Mouse (Mus musculus) heart, postnatal 25 days (tissue): ENCODE data around the gene Naa38. TPM values are rescaled to one million over a fixed set of nuclear protein-coding genes. Genes with fewer than 3 reads are reported as not detected.

Experiments used
- DNase-seq: peaks from one replicate; pipeline ENCODE4 v3.0.0; 2022; ENCODE audit warnings: low spot score
- intact Hi-C: fragments of 180-260 bp; cut with DNase I; formaldehyde crosslinking; loops from one replicate; pipeline ENCODE4 v1.15.1; 2025
- total RNA-seq, 2 experiments: library from RNA; stranded (reverse); gene quantifications; 2 replicates each; pipeline ENCODE4 v1.2.3; 2021

Gene Naa38
- total RNA-seq, 2 experiments from 2014 or later, result 97.5 to 99.2 TPM

DNA sequence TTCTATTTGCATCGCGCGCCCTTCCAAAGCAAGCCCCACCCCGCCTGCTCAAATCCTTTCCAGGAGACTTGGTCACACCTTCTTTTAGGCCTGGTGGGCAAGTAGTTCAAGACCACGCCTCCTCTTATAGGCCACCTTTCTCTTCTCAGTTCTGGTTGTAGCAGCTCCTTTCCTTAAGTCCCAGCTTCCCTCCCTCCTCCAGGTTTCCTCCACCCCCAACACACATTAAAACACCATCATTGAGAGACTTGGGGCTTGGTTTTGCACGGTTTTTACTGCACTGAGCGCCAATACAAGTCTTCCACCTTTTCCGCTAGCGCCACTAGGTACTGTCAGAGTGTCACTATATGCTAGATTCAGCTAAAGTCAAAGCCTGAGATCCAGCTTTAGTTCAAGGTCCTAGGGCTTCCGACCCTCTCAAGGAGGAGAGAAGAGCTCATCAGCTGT lies 25.3 kb downstream of the Naa38 start:
- intact Hi-C loops, result no loop called here

DNA sequence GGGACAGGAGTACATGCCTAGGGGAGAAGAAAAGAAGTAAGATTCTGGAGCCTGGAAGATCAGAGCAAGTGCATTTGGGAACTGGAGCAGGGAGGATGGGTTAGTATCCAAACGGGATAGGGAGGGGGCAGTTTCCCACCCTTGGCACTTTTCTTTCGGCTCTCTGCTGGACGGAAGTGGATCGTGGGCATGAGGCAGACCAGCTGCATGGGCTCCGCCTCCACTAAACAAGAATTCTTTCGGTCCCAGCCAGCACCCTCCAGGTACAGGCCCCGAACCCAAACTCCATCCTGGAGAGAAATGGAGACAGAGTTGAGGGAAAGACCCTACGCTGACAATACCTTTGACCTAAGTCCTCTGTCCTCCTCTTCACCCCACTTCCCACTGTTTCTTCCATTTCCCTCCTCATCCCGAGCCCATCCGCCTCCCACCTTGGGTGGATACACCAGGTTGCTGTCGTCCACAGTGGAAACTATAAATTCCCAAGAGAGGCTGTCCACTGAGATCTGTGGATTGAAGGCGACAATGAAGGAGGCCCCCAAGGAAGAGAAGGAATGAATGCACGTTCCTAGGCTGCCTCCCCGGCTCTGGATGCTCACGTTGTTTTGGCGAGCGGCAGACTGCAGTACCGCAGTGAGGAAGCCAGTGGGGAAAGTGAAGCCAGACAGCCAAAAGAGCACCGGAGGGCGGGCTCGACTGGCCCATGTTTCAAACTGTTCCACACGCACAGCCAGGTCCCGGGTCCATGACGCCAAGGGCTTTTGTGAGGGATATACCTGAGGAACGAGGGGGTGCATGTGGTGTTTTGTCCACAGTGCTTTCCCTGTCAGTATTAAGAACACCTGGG lies 26.1 kb downstream of the Naa38 start:
- intact Hi-C loops, result no loop called here
- no peak for DNase-seq

More for the DNA sequence above, 25.3 kb downstream of the Naa38 start:
- no peak for DNase-seq

DNA sequence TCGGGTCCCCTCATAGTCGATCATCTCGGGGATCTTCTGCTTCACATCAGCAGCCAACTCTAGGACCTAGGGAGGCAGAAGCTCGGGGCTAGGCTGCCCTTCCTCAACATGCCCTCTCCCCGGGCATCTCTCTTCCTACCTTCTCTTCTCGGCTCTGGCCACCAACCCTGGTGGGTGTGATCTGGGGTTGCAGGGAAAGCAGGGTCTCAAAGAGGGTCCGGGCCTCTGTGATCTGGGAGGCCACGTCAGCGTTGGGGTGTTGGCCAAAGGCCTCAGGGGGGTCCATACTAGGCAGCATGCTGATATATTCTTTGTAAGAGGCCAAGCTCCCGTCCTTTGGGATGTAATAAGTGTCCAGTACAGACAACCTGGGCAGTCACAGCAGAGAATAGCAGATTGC lies 27.6 kb downstream of the Naa38 start:
- DNase-seq, result no peak

GRCm38 (mm10) chr11:69423885-69424284 lies 28.6 kb downstream of the Naa38 start:
- intact Hi-C loops, result no loop called here
- no peak for DNase-seq

More for the DNA sequence above, 27.6 kb downstream of the Naa38 start:
- intact Hi-C loops, result no loop called here

DNA sequence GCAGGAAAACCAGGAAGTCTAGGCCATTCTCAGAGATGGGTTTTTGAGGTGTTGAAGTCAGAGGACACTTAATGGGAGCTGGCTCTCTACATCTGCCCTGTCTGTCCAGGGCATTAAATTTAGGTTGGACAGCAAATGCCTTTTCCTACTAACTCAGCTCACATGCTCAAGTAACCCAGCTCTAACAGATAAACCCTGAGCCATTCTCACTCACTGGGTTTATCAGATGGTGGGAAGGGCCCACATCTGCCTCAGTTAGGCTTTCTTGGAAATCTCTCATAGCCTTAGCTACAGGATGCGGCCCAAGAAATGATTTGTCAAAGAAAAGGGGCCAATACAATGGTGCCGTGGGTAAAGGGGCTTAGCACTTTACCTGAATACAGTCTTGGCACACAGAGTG lies 31.0 kb downstream of the Naa38 start:
- intact Hi-C loops, result no loop called here
- no peak for DNase-seq

- intact Hi-C loops, result no loop called here
- no peak for DNase-seq
Observed at GRCm38 (mm10) chr11:69428751-69429150, 33.5 kb downstream of the Naa38 start.

DNA sequence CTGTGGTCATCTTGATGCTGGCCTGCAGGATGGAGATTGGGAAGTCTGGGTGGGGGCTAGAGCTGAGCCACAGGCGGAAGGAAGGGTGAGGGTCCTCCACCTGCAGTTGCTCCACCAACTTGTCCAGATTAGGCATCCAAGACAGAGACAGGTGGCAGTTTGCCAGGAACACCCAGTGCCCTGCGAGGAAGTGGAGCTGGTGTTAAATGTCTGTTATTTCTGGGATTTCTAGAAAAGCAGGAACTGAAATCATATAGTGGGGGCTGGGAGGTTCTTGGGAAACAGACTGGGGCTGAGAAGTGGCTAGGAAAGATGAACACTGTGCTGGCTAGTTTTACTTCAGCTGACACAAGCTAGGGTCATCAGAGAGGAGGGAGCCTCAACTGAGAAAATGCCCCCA lies 34.0 kb downstream of the Naa38 start:
- no peak for DNase-seq
- intact Hi-C loops, result no loop called here

- intact Hi-C loops, result no loop called here
- no peak for DNase-seq
Observed at GRCm38 (mm10) chr11:69430631-69431030, 35.3 kb downstream of the Naa38 start.

DNA sequence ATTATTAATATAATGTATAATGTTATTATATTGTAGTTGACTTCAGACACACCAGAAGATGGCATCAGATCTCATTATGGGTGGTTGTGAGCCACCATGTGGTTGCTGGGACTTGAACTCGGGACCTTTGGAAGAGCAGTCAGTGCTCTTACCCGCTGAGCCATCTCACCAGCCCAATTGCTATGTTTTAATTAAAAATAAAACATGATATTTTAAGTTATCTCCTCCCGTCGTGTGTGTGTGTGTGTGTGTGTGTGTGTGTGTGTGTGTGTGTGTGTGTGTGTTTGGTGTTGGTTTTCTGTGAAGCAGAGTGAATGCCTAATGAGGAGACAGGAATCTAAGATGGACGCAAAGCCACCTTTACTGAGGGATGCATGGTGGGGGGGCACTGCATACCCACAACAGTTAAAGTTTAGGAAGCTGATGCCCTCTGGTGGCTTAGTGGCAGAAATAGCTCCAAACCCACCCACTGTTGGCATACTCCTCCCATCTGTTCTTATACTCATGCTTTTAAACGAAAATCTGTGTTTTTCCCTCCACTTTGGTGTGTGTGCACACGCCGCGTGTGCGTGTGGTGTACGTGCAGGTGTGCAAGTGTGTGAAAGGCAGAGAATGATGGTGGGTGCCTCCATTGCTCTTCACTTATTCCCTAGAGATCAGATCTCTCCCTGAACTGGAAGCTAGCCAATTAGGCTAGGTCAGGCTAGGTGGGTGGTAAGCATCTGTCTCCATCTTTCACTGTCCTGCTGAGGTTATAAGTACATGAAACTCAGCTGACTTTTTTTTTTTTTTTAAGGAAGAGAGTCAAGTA lies 36.7 kb downstream of the Naa38 start:
- peak; percentile 52 for DNase-seq
- intact Hi-C loops, result loop anchor here (1.0 to 2.0 kb wide), 3 partner anchors 32 to 159 kb away; no protein-coding TSS in a partner anchor

- intact Hi-C loops, result loop anchor here (1.0 to 2.0 kb wide), 3 partner anchors 32 to 160 kb away; no protein-coding TSS in a partner anchor
- no peak for DNase-seq
Observed at GRCm38 (mm10) chr11:69432640-69432982, 37.3 kb downstream of the Naa38 start.

- intact Hi-C loops, result loop anchor here (2.0 kb wide), 1 partner anchor 160 kb away; no protein-coding TSS in a partner anchor
- DNase-seq, result no peak
Observed at GRCm38 (mm10) chr11:69433189-69433588, 37.9 kb downstream of the Naa38 start.

DNA sequence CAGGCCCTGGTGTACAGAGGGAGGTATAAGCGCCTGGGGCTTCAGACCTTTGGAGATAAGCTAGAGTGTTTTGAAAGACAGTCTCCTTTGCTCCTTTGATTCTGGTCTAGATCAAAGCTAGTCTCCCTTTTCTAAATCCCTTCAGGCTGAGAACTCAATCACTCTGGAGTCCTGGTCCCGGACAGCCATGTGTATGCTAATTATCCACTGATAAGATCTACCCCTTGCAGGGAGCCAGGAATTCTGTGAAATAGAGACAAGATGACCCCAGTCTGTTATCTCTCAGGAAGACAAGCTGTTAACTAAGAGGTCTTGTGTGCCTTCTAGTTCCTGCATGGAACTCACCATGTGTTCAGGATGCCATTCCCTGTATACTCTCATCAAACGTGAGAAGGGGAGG lies 42.0 kb downstream of the Naa38 start:
- intact Hi-C loops, result no loop called here
- DNase-seq, result no peak

DNA sequence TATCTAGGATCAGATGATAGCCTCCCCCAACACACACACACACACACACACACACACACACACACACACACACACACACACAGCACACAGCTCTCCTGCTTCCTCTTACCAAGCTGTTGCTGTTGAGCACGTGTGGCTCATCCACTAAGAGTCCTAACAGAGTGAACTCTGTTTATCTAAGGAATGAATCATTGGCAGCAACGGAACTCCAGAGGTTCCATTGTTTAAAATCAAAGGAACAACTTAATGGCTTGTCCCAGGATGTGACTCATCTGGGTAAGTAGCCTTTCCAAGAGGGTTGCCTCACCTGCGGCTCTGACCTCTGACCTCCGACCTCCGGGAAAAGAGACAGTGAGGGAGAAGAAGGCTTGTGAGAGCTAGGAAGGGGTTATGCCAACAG lies 48.0 kb downstream of the Naa38 start:
- intact Hi-C loops, result no loop called here
- DNase-seq, result no peak

Other genes with a start within 250 kb of the Naa38 start
- not detected for gene Alox12b, start 238.5 kb upstream of the Naa38 start, total RNA-seq
- 1 to 10 TPM; 1.6 to 1.8 TPM for gene Alox8, start 197.6 kb upstream of the Naa38 start, total RNA-seq
- gene Gucy2e, start 158.5 kb upstream of the Naa38 start, total RNA-seq, result 1 to 10 TPM; 1.4 to 1.5 TPM
- 1 to 10 TPM; 2.6 to 5.3 TPM for gene Cntrob, start 71.7 kb upstream of the Naa38 start, total RNA-seq
- 10 to 100 TPM; 48.0 to 53.0 TPM for gene Trappc1, start 71.5 kb upstream of the Naa38 start, total RNA-seq
- gene Kcnab3, start 69.2 kb upstream of the Naa38 start, total RNA-seq, result under 1 TPM; 0.22 to 0.29 TPM
- under 1 TPM; 0.16 to 0.17 TPM for gene Rnf227, start 55.0 kb upstream of the Naa38 start, total RNA-seq
- gene Chd3, start 26.1 kb upstream of the Naa38 start, total RNA-seq, result 10 to 100 TPM; 26.4 to 27.9 TPM
- gene Cyb5d1, start 144 bp downstream of the Naa38 start, total RNA-seq, result 10 to 100 TPM; 26.1 to 29.3 TPM
- gene Tmem88, start 2.7 kb downstream of the Naa38 start, total RNA-seq, result 10 to 100 TPM; 22.5 to 23.7 TPM
- 10 to 100 TPM; 25.6 to 30.3 TPM for gene Kdm6b, start 18.2 kb downstream of the Naa38 start, total RNA-seq
- gene Dnah2, start 153.6 kb downstream of the Naa38 start, total RNA-seq, result under 1 TPM; 0.17 to 0.39 TPM
- 10 to 100 TPM; 64.1 to 71.6 TPM for gene Efnb3, start 164.7 kb downstream of the Naa38 start, total RNA-seq
- 1 to 10 TPM; 4.6 to 6.1 TPM for gene Wrap53, start 184.8 kb downstream of the Naa38 start, total RNA-seq
- gene Trp53, start 184.9 kb downstream of the Naa38 start, total RNA-seq, result 10 to 100 TPM; 16.9 to 17.9 TPM
- gene Atp1b2, start 210.5 kb downstream of the Naa38 start, total RNA-seq, result 10 to 100 TPM; 18.0 to 25.8 TPM
- not detected for gene Shbg, start 222.4 kb downstream of the Naa38 start, total RNA-seq
- gene Sat2, start 226.5 kb downstream of the Naa38 start, total RNA-seq, result 1 to 10 TPM; 2.3 to 2.5 TPM
- 10 to 100 TPM; 81.8 to 84.9 TPM for gene Fxr2, start 237.5 kb downstream of the Naa38 start, total RNA-seq